Mouse (Mus musculus): Measurements from ENCODE around the gene Cstf1.

Cstf1 gene

GRCm38 (mm10) chr2:172370411-172371223 is at the start of gene Cstf1, which contains the start of gene Aurka:
Gene Cstf1, plus strand, starts transcription at chr2:172370681.
Gene Aurka, minus strand, starts transcription at chr2:172370535.
- Histone ChIP-seq H3K4me1 (replicated peaks; ENCODE audit: low read depth, low read length) (peaks cover 64% of the 10 kb centered on the region), H3K36me3 (ENCODE audit: insufficient read depth, low read length) (peaks cover 63% of the 10 kb centered on the region), H3K27me3 (ENCODE audit: insufficient read depth, low read length) (no peaks in the 10 kb centered on the region), H3K9me3 (ENCODE audit: low read length) (no peaks in the 10 kb centered on the region), H3K4me3 (replicated peaks; ENCODE audit: low read length) (peak within 1 kb of the TSS; percentile 96)
- TF ChIP-seq CTCF (conservative IDR thresholded peaks at IDR 0.05; ENCODE audit: low read length): no peak
- TF ChIP-seq POU5F1 (IDR thresholded peaks at IDR 0.05; ENCODE audit: borderline replicate concordance, low read length): no peak
- no peak for TF ChIP-seq NANOG (IDR thresholded peaks at IDR 0.05; ENCODE audit: borderline replicate concordance, low read length)

- no peak overlapping the region for H3K4me3 ChIP-seq (replicated peaks; ENCODE audit: low read length)
- peaks cover 13% of the 10 kb centered on the region for H3K4me1 ChIP-seq (replicated peaks; ENCODE audit: low read depth, low read length)
- no peak for TF ChIP-seq POU5F1 (IDR thresholded peaks at IDR 0.05; ENCODE audit: borderline replicate concordance, low read length)
- no peak for TF ChIP-seq NANOG (IDR thresholded peaks at IDR 0.05; ENCODE audit: borderline replicate concordance, low read length)
- TF ChIP-seq CTCF (conservative IDR thresholded peaks at IDR 0.05; ENCODE audit: low read length): no peak
- H3K9me3 ChIP-seq (ENCODE audit: low read length): peaks cover 6% of the 10 kb centered on the region; the same call in 1 of the 2 replicates
- no peaks in the 10 kb centered on the region for H3K36me3 ChIP-seq (ENCODE audit: insufficient read depth, low read length)
- peaks cover 6% of the 10 kb centered on the region; the same call in 1 of the 2 replicates for H3K27me3 ChIP-seq (ENCODE audit: insufficient read depth, low read length)
Measured at GRCm38 (mm10) chr2:172320878-172321277, 49.6 kb upstream of the Cstf1 start.

- TF ChIP-seq NANOG (IDR thresholded peaks at IDR 0.05; ENCODE audit: borderline replicate concordance, low read length): no peak
- no peak for TF ChIP-seq CTCF (conservative IDR thresholded peaks at IDR 0.05; ENCODE audit: low read length)
- no peak for TF ChIP-seq POU5F1 (IDR thresholded peaks at IDR 0.05; ENCODE audit: borderline replicate concordance, low read length)
- H3K9me3 ChIP-seq (ENCODE audit: low read length): peaks cover 4% of the 10 kb centered on the region; the same call in 1 of the 2 replicates
- no peaks in the 10 kb centered on the region for H3K36me3 ChIP-seq (ENCODE audit: insufficient read depth, low read length)
- H3K27me3 ChIP-seq (ENCODE audit: insufficient read depth, low read length): peaks cover 20% of the 10 kb centered on the region
- peaks cover 8% of the 10 kb centered on the region for H3K4me1 ChIP-seq (replicated peaks; ENCODE audit: low read depth, low read length)
- H3K4me3 ChIP-seq (replicated peaks; ENCODE audit: low read length): no peak overlapping the region
Measured at GRCm38 (mm10) chr2:172328248-172328647, 42.2 kb upstream of the Cstf1 start.

GRCm38 (mm10) chr2:172329179-172329578 is 41.3 kb upstream of the Cstf1 start:
- peaks cover 25% of the 10 kb centered on the region for H3K27me3 ChIP-seq (ENCODE audit: insufficient read depth, low read length)
- H3K36me3 ChIP-seq (ENCODE audit: insufficient read depth, low read length): no peaks in the 10 kb centered on the region
- peaks cover 6% of the 10 kb centered on the region for H3K4me1 ChIP-seq (replicated peaks; ENCODE audit: low read depth, low read length)
- TF ChIP-seq NANOG (IDR thresholded peaks at IDR 0.05; ENCODE audit: borderline replicate concordance, low read length) (no peak), CTCF (conservative IDR thresholded peaks at IDR 0.05; ENCODE audit: low read length) (peak; percentile 54)
- peaks cover 4% of the 10 kb centered on the region; the same call in 1 of the 2 replicates for H3K9me3 ChIP-seq (ENCODE audit: low read length)
- no peak overlapping the region for H3K4me3 ChIP-seq (replicated peaks; ENCODE audit: low read length)

GRCm38 (mm10) chr2:172338206-172338942 is 32.1 kb upstream of the Cstf1 start:
- TF ChIP-seq POU5F1 (IDR thresholded peaks at IDR 0.05; ENCODE audit: borderline replicate concordance, low read length): no peak
- Histone ChIP-seq H3K36me3 (ENCODE audit: insufficient read depth, low read length) (no peaks in the 10 kb centered on the region), H3K4me1 (replicated peaks; ENCODE audit: low read depth, low read length) (no peaks in the 10 kb centered on the region), H3K27me3 (ENCODE audit: insufficient read depth, low read length) (peaks cover 8% of the 10 kb centered on the region; the same call in 1 of the 2 replicates), H3K4me3 (replicated peaks; ENCODE audit: low read length) (no peak overlapping the region), H3K9me3 (ENCODE audit: low read length) (no peaks in the 10 kb centered on the region)

GRCm38 (mm10) chr2:172340936-172341335 is 29.5 kb upstream of the Cstf1 start:
- H3K36me3 ChIP-seq (ENCODE audit: insufficient read depth, low read length): no peaks in the 10 kb centered on the region
- no peak for TF ChIP-seq POU5F1 (IDR thresholded peaks at IDR 0.05; ENCODE audit: borderline replicate concordance, low read length)
- no peak for TF ChIP-seq NANOG (IDR thresholded peaks at IDR 0.05; ENCODE audit: borderline replicate concordance, low read length)
- no peak for TF ChIP-seq CTCF (conservative IDR thresholded peaks at IDR 0.05; ENCODE audit: low read length)
- no peak overlapping the region for H3K4me3 ChIP-seq (replicated peaks; ENCODE audit: low read length)
- peaks cover 3% of the 10 kb centered on the region for H3K27me3 ChIP-seq (ENCODE audit: insufficient read depth, low read length)
- H3K9me3 ChIP-seq (ENCODE audit: low read length): no peaks in the 10 kb centered on the region
- peaks cover 6% of the 10 kb centered on the region for H3K4me1 ChIP-seq (replicated peaks; ENCODE audit: low read depth, low read length)

GRCm38 (mm10) chr2:172341606-172342005 is 28.9 kb upstream of the Cstf1 start:
- Histone ChIP-seq H3K9me3 (ENCODE audit: low read length) (no peaks in the 10 kb centered on the region), H3K4me3 (replicated peaks; ENCODE audit: low read length) (no peak overlapping the region), H3K4me1 (replicated peaks; ENCODE audit: low read depth, low read length) (peaks cover 12% of the 10 kb centered on the region), H3K27me3 (ENCODE audit: insufficient read depth, low read length) (peaks cover 9% of the 10 kb centered on the region), H3K36me3 (ENCODE audit: insufficient read depth, low read length) (no peaks in the 10 kb centered on the region)
- TF ChIP-seq NANOG (IDR thresholded peaks at IDR 0.05; ENCODE audit: borderline replicate concordance, low read length) (no peak), POU5F1 (IDR thresholded peaks at IDR 0.05; ENCODE audit: borderline replicate concordance, low read length) (no peak), CTCF (conservative IDR thresholded peaks at IDR 0.05; ENCODE audit: low read length) (no peak)

GRCm38 (mm10) chr2:172343751-172344150 is 26.7 kb upstream of the Cstf1 start:
- TF ChIP-seq CTCF (conservative IDR thresholded peaks at IDR 0.05; ENCODE audit: low read length): no peak
- peaks cover 13% of the 10 kb centered on the region for H3K4me1 ChIP-seq (replicated peaks; ENCODE audit: low read depth, low read length)

More at GRCm38 (mm10) chr2:172343751-172344150, 26.7 kb upstream of the Cstf1 start:
- H3K4me3 ChIP-seq (replicated peaks; ENCODE audit: low read length): no peak overlapping the region
- H3K9me3 ChIP-seq (ENCODE audit: low read length): no peaks in the 10 kb centered on the region
- H3K36me3 ChIP-seq (ENCODE audit: insufficient read depth, low read length): no peaks in the 10 kb centered on the region
- H3K27me3 ChIP-seq (ENCODE audit: insufficient read depth, low read length): peaks cover 17% of the 10 kb centered on the region

Measured in E14TG2a.4 (cell line).